Mouse (Mus musculus) layer of hippocampus, adult 11-12 months (tissue): ENCODE measurements around the gene Klf3.

Experiments used
- DNase-seq: peaks from one replicate; pipeline ENCODE4 v3.0.0; 2022; ENCODE audit warnings: low spot score

Klf3 gene

GRCm38 (mm10) chr5:64835295-64835694 lies 32.1 kb downstream of the Klf3 start:
- DNase-seq, result no peak

- no peak for DNase-seq
Observed at GRCm38 (mm10) chr5:64839016-64839599, 35.9 kb downstream of the Klf3 start.

- DNase-seq, result no peak
Observed at GRCm38 (mm10) chr5:64840087-64840486, 36.9 kb downstream of the Klf3 start.

GRCm38 (mm10) chr5:64844622-64845021 lies 41.4 kb downstream of the Klf3 start:
- no peak for DNase-seq

- no peak for DNase-seq
Observed at GRCm38 (mm10) chr5:64847305-64847704, 44.1 kb downstream of the Klf3 start.

GRCm38 (mm10) chr5:64849892-64850291 lies 46.7 kb downstream of the Klf3 start:
- DNase-seq, result no peak

- no peak for DNase-seq
Observed at GRCm38 (mm10) chr5:64852656-64853398, 49.6 kb downstream of the Klf3 start.

GRCm38 (mm10) chr5:64853421-64853820 lies 50.2 kb downstream of the Klf3 start:
- no peak for DNase-seq

GRCm38 (mm10) chr5:64855199-64855598 lies 52.0 kb downstream of the Klf3 start:
- DNase-seq, result no peak

GRCm38 (mm10) chr5:64860900-64861470 lies 57.8 kb downstream of the Klf3 start:
- DNase-seq, result no peak

- DNase-seq, result no peak
Observed at GRCm38 (mm10) chr5:64861471-64862199, 58.4 kb downstream of the Klf3 start.

GRCm38 (mm10) chr5:64862269-64862668 lies 59.1 kb downstream of the Klf3 start:
- peak; percentile 65 for DNase-seq

- DNase-seq, result no peak
Observed at GRCm38 (mm10) chr5:64864699-64865108, 61.5 kb downstream of the Klf3 start.

- DNase-seq, result no peak
Observed at GRCm38 (mm10) chr5:64865219-64865964, 62.2 kb downstream of the Klf3 start.

- peak; percentile 85 for DNase-seq
Observed at GRCm38 (mm10) chr5:64866331-64867050, 63.3 kb downstream of the Klf3 start.

GRCm38 (mm10) chr5:64867124-64867523 lies 63.9 kb downstream of the Klf3 start:
- DNase-seq, result no peak

GRCm38 (mm10) chr5:64867551-64867950 lies 64.4 kb downstream of the Klf3 start:
- no peak for DNase-seq

- DNase-seq, result no peak
Observed at GRCm38 (mm10) chr5:64876086-64876830, 73.1 kb downstream of the Klf3 start.

- DNase-seq, result no peak
Observed at GRCm38 (mm10) chr5:64877235-64878026, 74.2 kb downstream of the Klf3 start.

- DNase-seq, result peak; percentile 52
Observed at GRCm38 (mm10) chr5:64878027-64878425, 74.8 kb downstream of the Klf3 start.
